Mouse (Mus musculus): ENCODE measurements around the gene Vmn1r22.
A peak's percentile ranks its signal among the peaks of the same experiment; 100 is the strongest.

DNA sequence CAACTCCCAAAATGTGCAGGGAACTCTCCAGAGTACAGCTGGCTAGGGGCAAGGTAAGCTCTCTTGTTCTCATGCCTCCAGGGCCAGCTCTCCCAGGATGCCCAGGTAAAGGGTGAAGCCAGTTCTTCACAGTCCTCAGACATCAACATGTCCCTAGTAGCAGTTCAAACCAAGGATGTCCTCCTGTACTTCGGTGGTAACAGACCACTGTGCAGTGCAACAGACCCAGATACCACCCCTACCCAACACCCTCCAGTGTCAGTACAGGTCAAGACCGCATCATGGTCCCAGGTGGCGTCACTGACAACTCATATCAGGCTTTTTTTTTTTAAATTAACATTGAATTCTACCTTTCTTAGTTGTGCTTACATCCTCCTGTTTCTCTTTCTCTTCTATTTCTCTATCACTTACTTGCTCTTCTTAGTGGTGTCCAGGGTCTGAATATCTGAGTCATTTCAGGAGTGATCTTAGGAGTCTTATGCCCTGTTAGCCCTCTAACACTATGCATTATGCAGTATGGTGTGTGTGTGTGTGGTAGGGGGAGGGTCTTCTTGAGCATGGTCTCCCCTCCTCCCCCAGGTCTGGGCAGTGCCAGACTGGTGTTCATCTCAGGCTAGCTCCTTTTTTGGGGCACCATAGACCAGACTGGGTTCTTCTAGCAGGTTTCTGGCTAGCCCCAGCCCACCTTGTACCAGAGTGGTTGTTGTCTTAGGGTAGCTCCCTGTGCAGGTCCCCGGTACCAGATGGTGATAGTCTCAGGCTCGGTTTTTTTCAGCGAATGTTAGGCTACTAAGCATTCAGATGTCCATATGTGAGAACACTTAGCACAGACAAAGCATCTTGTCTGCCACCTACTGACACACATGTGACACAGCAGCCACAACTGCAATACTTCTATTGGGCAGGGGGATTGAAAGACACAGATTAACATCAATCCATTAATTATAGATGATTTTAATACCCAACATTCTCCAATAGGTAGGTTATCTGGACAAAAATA, 48.5 kb downstream of the Vmn1r22 start:
- no peak for TF ChIP-seq POLR2A (IDR thresholded peaks at IDR 0.05; ENCODE audit: borderline replicate concordance, insufficient read depth, low read length)
- peak; percentile 45; the same call in 1 of the 2 replicates for TF ChIP-seq CTCF (IDR thresholded peaks at IDR 0.05; ENCODE audit: borderline replicate concordance, insufficient read depth, low read depth, low read length)
